Mouse (Mus musculus) left cerebral cortex, postnatal 14 days (tissue): ENCODE data around the gene Pah. TPM values are rescaled to one million over a fixed set of nuclear protein-coding genes. Genes with fewer than 3 reads are reported as not detected.

ENCODE experiments used
- DNase-seq, 2 experiments: peaks; one replicate each; pipeline ENCODE4 v3.0.0; 2021 to 2022; ENCODE audit warnings: low spot score in 2 of 2, mixed read lengths in 1 of 2
- intact Hi-C: fragments of 180-260 bp; cut with DNase I; formaldehyde crosslinking; loops from one replicate; pipeline ENCODE4 v1.15.1; 2025
- long read RNA-seq, 2 experiments: library from polyadenylated mRNA; stranded (forward); transcript quantifications; one replicate each; pipeline ENCODE4 v2.0.0; 2021
- total RNA-seq, 2 experiments: library from RNA; stranded (reverse); gene quantifications; 2 replicates each; pipeline ENCODE4 v1.2.3; 2021

Pah gene
- total RNA-seq, result under 1 TPM; 0.20 to 0.32 TPM
- long read RNA-seq, experiment 1, result 0 reads
- long read RNA-seq, experiment 2, partial matches to known transcripts, result 1 of 1 reads
- long read RNA-seq, experiment 2, other reads (novel, unspliced or antisense), result 0 of 1 reads

DNA sequence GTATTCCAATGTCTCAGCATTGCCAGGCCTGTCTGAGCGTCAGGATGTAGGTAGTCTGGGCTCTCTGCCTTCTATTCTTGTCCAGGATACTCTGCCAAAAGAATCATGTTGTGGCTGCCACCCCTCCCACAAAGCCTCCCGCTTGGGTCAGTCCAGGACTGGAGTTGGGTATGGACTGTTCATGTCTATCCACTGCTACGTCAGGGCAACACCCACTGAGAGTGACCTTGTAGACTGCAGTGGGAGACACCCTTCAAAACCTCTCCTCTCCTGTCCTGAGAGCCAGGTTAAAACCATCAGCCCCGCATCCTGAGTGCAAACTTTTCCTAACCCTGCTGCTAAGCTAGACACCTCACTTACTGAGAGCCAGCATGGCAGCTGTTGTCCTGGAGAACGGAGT is at the start of gene Pah:
Gene Pah, plus strand, starts transcription at position 150 of the 400 bp plus-strand sequence.
- DNase-seq, result no peak
- intact Hi-C loops, result no loop called here

DNA sequence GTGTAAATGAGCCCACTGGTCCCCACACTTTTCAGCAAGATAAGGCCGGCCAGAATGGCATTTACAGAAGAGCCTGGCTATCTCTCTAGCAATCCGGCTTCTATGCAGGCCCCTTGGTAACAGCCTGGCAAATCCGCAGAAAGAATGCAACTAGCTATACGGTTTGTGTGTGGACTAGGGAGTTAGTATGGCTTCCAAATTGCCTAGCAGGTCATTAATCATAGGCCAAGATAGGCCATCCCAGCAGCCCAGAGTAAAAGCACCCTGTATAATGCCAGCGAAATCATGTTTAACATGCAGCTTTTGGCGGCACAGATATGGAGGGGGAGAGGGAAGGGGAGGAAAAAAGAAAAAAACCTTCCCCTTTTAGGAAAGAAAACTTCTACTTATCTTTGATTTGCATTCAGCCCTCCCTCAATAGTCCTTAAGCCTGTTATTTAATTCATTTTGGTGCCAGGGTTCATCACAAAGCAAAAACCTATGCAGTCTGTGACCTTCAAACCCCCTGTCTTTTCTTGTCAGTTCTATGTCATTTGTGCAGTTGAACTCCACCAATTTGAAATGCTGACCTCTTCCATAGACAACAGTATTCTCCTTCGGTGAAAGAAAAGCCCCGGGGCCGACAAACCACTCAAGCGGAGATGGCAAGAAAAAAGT is 48.0 kb upstream of the Pah start:
- no peak for DNase-seq
- intact Hi-C loops, result loop anchor here (10.0 kb wide), 1 partner anchor 179 kb away; no protein-coding TSS in a partner anchor

DNA sequence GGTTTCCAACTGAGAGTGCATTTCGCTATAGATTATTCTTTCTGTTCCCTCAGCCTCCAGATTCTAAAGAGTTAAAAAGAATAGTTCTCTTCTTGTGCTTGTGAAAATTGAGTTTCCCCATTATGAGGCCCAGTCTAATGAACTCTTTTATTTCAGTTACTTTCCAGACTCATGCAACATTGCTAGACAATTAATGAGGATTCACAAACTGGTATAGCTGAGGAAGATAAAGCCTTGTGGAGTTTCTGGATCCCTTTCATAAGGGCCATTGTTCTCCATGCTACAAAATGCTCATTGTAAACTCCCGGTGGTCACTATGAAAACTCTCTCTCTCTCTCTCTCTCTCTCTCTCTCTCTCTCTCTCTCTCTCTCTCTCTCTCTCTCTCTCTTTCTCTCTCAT is 46.6 kb upstream of the Pah start:
- intact Hi-C loops, result loop anchor here (10.0 kb wide), 1 partner anchor 180 kb away; no protein-coding TSS in a partner anchor

DNA sequence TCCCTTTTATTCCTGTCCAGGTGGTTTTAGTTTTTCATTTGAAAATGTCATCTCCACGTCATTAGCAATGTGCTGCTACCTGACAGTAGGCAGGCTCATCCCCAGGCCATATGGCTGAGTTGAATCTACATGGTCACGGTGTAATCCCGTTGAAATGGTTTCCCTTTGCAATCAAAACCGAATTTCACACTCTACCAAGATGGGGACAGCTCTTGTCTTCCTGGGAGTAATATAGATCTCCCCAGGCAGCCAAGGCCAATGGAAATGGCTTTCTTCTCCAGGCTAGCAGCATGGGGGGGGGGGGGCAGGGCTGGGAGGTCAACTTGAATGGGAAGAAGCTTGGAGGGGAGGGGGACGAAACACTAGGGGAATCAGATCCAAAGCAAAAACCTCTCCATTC is 43.7 kb upstream of the Pah start:
- DNase-seq, result no peak
- intact Hi-C loops, result loop anchor here (10.0 kb wide), 1 partner anchor 183 kb away; no protein-coding TSS in a partner anchor

More for the DNA sequence above, 46.6 kb upstream of the Pah start:
- no peak for DNase-seq

DNA sequence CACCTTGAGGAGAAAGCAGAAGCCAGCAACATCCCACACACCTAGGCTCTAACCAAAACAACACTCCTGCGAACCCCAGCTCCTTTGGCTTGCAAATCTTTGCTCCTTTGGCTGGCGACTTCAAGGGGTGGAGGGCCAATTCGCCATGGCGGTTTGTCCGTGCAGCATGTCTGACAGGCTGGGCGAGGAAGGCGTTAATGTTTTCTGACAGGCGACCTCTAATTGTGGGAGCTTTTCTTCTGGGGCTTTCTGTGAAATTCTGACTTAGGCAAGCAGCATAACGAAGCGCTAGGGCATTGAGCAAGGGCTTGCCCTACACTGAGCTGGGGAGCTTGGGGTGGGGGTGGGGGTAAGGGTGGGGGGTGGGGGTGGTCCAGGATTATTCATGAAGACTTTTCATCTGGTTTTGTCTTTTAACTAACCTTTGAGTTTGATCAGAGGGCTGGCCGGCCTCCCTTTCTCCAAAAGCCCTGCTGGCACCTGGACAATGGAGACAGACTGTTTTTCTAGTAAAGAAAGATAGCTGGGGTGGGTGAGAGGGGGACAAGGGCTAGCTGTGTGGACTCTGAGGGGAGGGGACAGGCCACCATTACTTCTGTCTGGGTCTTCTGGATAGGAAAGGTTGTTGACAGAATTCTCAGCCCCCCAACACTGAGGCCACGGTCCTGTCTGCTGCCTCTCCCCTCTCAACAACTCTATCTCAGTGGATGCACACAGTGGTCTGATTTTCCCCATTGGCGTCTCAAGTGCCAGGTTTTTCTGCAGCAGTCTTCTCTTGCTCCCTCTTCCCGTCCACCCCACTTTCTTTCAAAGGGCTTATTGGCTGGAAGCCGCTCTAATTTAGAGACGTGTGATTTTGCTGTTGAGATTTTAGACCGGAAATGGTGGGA is 36.5 kb upstream of the Pah start:
- intact Hi-C loops, result no loop called here
- peak in 1 of 2 experiments; percentile 35 for DNase-seq

DNA sequence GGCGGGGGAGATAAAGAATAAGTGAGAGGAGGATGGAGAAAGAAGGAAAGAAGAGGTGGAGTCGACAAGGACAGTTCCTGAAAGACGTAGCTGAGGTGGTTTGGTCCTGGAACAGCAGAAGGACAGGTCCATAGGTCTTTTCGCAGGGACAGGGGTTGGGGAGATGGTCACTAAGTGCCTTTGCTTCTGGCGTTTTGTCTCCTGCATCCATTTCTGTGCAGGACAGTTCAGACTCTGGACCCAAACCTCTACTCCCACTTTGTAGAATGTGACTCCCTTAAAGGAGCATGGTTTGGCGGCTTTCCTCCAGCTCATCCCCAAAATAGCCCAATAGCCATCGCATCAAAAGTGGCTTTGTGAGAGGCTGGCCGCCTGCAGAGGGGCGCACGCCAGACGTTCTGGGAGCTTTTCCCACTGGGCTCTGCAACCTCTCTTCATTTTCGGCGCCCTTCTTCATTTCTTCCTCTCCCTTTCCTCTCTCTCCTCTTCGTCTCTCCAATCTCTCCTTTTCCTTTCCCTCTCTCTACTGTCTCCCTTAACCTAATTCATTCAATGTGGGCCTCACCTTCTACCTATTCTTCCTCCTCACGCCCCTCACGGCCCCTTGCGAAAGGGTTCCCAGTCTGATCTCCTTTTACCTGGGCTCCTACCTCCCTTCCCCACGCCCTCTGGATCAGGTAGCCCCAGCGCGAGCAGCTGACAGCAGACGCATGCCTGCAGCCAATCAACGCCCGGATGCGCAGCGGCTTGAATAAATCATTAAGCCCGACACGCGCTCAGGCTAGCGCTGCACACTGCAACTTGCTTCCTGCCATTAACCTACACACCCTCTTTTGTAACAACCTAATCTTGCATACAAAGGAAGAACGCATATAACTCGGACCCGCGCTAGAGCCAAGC is 35.6 kb upstream of the Pah start:
- intact Hi-C loops, result no loop called here
- peak in 1 of 2 experiments; percentile 56 for DNase-seq

DNA sequence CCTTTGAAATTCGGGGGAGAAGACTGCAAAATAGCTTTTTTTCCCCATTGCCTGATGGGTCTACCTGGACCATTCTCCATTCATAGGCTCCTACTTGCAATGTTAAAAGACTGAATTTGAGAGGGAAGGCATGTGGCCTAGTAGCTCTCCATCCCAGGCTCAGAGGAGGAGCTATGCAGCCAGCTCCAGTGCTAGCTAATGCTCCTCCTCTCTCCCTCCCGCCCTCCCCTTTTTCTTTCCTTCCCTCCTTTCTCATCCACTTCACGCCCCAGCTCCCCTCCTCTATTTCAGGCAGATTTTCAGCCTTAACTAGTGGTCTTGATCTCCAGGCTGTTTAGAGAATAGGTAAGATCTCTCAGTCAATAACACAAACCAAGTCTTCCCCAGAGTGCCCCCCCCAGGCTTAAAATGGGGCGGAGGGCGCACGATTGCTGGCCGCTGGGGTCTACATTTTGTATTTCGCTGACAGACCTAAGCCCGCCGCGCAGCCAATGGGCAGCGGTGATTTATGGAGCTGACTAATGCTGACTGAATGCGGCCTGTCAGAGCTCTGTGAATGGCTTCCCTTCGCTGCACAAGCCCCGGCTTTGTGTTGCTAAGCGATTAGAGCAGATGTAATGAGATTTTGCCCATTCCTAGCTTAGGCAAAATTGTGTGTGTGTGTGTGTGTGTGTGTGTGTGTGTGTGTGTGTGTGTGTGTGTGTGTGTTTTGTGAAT is 33.0 kb upstream of the Pah start:
- intact Hi-C loops, result no loop called here
- peak; percentile 54 to 81 for DNase-seq

DNA sequence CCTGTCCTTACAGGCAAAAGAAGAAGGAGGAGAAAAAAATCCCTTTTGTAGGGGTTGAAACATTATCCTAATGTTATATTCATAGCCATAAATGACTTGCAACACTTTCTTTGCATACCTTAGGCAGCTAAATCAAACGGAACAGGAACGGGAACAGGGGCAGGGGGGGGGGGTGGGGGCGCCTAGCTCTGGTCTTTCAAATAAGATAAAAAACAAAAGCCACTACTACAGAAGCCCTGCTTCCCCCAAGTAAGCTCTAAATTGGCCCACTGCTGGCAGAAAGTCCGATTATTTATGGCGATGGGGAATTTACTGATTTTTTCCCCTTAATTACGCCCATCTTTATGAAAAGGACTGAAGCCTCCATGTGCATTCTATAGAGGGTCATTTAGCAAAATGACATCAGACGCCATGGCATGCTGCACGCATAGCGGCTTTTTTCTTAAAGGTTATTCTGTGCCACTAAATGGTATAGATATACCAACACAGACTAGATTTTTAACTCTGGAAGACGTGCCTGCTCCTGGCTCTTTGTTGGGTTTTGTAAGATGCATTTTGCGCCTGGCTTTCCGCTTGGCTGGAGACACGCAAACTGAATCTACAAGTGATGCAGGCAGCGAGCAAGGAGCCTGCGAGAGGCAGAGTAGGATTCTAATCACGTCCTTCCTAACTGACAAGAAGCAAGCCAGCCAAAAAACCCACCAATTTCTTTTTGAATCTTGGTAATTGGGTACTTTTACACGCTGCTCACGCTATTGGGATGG is 32.2 kb upstream of the Pah start:
- DNase-seq, result peak; percentile 61 to 67
- intact Hi-C loops, result loop anchor here (10.0 kb wide), 2 partner anchors 155 to 275 kb away; no protein-coding TSS in a partner anchor

DNA sequence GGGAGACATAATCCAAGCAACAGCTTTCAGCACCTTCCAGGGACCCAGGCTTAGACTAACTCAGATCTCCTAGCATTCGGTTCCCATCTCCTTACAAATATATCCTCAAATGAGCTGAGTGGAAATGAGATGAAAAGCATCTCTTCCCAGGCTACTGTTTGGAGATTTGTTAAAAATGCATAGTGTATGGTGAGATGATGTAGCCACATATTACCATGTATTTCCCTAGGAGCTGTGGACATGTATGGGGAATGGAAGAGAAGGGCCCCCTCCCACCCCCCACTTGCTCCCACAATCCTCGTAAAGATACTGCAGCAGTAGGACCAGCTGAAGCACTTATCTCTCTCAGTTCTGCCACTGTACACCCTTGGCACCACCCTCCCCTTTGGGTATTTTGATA is 31.3 kb upstream of the Pah start:
- no peak for DNase-seq
- intact Hi-C loops, result loop anchor here (10.0 kb wide), 2 partner anchors 156 to 276 kb away; no protein-coding TSS in a partner anchor

DNA sequence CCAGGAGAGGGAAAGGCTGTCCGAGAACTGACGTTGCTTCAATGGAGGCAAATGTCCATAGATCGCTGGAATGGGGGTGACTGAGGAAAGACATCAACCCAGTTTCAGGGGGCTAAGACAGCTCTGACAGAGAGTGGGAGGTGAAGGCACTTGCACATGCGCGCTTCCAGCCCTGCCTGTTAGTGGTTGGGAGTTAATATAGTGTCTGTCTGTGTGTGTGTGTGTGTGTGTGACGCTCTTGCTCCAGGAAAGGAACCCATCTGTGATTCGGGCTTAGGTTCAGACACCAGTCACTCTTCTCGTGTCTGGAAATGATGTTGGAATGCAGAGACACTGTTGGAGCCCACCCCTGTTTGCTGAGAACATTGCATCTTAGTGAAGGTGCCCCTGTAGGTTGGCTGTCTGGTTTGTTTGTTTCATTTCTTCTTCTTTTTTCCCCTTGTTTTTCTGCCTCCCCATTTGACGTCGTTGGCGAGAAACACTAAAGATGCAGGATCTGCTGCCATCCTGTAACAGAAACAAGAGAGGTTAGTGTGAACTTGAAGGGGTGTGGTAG is 30.0 kb upstream of the Pah start:
- intact Hi-C loops, result loop anchor here (10.0 kb wide), 2 partner anchors 157 to 277 kb away; no protein-coding TSS in a partner anchor

DNA sequence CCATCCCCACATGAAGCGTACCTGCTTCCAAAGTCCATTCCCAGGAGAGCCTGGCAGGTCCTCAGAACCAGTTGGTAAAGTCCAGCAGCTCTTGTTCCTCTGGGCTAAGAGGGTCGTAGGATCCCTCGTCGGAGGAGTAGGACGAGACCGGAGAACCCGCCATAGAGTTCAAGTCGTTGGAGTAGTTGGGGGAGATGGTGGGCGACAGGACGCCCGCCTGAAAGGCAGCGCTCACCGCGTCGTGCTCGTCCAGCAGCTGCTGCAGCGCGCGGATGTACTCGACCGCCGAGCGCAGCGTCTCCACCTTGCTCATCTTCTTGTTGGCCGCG is 29.3 kb upstream of the Pah start:
- intact Hi-C loops, result loop anchor here (10.0 kb wide), 2 partner anchors 157 to 277 kb away; no protein-coding TSS in a partner anchor

More for the DNA sequence above, 30.0 kb upstream of the Pah start:
- no peak for DNase-seq

DNA sequence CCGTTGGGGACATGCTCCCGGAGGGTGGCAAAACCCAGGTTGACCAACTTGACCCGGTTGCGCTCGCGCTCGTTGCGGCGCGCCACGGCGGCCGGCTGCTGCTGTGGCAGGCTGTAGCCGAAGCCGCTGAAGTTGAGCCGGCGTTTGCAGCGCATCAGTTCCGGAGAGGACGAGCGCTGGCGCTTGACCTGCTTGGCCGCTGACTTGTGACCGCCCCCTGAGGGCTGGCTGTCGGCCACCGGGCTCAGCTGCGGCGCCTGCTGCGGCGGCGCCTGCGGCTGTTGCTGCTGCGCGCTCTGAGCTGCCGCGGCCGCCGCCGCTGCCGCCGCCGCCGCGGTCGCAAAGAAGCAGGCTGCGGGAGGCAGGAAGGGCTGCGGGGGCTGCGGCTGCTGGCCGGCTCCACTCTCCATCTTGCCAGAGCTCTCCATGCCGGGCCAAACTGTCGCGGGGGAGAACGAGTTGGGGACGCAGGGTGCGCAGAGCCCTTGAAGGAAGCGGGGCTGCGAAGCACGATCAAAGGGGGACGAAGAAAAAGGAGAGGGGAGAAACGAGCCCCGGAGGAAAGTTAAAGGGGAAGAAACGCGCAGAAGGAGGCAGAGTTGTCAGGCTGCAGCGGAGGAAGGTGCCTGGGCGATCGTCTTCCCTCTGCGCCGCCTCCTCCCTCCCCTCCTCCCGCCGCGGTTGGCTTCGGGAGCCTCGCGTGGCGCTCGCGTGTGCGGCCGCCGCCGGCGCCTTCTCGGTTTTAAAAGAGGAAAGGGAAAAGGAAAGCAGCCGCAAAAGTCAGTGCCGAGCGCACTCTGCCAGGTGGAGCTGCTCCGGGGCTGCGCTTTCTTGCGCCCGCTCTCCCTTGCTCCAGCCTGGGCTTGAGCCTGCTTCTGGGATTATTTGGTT is 28.7 kb upstream of the Pah start:
- intact Hi-C loops, result loop anchor here (1.0 to 10.0 kb wide), 3 partner anchors 46 to 278 kb away; no protein-coding TSS in a partner anchor
- DNase-seq, result peak; percentile 58 to 76

More for the DNA sequence above, 29.3 kb upstream of the Pah start:
- DNase-seq, result no peak

DNA sequence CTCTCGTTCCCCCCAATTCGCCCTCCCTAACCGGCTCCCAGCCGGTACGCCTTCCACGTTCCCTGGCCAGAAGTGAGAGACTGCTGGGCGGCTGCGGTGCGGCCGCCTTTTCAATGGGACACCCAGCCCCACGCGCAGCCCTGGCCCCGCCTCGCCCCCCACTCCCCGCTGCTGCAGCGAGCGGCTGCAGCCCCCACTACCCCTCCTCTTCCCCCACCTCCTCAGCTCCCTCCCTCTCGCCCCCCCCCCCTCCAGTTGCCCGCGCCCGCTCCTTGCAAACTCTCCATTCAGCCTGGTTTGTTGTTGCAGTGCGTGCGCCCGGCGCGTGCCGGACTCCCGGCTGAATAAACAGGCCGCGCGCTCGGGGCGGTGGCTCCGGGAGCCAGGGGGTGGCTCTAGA is 28.0 kb upstream of the Pah start, which contains the start of gene Ascl1:
Gene Ascl1, minus strand, starts transcription at position 85 of the 400 bp plus-strand sequence.
- intact Hi-C loops, result loop anchor here (1.0 to 10.0 kb wide), 3 partner anchors 46 to 279 kb away; no protein-coding TSS in a partner anchor
- DNase-seq, result no peak

DNA sequence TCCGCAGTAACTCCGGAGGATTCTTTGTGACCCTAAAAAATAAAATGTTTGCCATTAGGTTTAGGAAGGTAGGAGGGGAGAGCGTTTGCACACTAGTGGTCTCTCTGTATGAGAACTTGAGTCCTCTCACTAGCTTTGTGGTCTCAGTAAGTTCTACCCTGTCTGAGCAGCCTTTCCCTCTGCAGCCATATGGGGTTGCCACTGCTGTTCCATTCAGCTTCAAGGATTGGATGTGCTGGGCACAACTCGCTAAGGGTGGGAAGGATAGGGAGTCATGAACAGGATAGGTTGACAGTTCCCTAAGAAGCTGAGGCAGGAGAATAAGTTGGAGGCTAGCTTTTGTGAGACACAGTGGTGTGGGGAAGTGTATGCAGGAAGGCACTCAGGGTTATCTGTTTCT is 27.4 kb upstream of the Pah start:
- no peak for DNase-seq
- intact Hi-C loops, result loop anchor here (10.0 kb wide), 2 partner anchors 159 to 279 kb away; no protein-coding TSS in a partner anchor

DNA sequence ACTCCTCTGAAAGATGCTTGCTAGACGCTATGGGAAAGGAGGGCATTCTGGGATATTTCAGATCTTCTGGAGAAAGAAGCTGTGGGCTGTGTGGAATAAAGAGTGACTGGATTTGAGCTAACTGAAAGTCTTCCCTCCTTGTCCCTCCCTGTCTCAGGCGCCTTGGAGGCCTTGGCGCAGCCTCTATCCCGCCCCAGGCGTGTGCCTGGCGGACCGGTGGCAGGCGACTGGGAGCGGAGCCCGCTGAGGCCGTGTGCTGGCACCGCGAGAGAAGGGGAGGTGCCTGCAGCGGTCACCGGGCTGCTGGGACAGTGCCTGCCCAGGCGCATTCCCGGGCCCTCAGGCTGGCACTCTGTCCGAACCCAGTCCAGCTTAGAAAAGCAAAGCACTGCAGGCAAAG is 27.0 kb upstream of the Pah start:
- intact Hi-C loops, result loop anchor here (10.0 kb wide), 2 partner anchors 160 to 280 kb away; no protein-coding TSS in a partner anchor
- DNase-seq, result peak in 1 of 2 experiments; percentile 53

DNA sequence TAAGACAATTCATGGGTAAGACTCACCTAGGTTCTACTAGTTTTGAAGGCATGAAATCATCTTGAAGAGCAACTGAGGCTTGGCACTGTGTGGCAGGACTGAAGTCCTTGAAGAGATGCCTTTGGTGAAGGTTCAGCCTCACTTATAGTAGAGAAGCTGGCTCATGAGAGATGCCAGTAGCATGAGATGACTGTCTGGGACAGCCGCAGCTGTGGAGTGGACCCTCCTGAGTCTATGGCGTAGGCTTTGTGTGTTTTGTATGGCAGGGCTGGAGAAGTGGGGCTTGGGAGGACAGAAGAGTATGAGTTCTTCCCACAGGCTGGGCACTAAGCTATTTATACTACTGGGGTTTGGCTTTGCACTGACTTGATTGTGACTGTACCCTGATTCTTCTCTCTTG is 24.5 kb upstream of the Pah start:
- intact Hi-C loops, result loop anchor here (10.0 kb wide), 2 partner anchors 162 to 282 kb away; no protein-coding TSS in a partner anchor
- DNase-seq, result no peak
